Mouse (Mus musculus): ENCODE data around the gene Anxa6. TPM values are rescaled to one million over a fixed set of nuclear protein-coding genes. Genes with fewer than 3 reads are reported as not detected.
A peak's percentile ranks its signal among the peaks of the same experiment; 100 is the strongest.
"Not testable (repeated sequence)": the region's sequence is repeated elsewhere in the genome, so short reads cannot be mapped to it uniquely, and the experiment has no call there.

Anxa6 gene
- total RNA-seq, 2 experiments from 2014 or later, result 297 to 313 TPM

- DNase-seq, result no peak
Observed at GRCm38 (mm10) chr11:54961164-54961850, 71.9 kb downstream of the Anxa6 start.

GRCm38 (mm10) chr11:54960251-54960650, 73.0 kb downstream of the Anxa6 start:
- DNase-seq, result no peak

- no peak for DNase-seq
Observed at GRCm38 (mm10) chr11:54958571-54959073, 74.6 kb downstream of the Anxa6 start.

- not testable (repeated sequence) for DNase-seq
Observed at GRCm38 (mm10) chr11:54957708-54958107, 75.5 kb downstream of the Anxa6 start.

- DNase-seq, result no peak
Observed at GRCm38 (mm10) chr11:54956912-54957311, 76.3 kb downstream of the Anxa6 start.

- peak; percentile 99 for DNase-seq
Observed at GRCm38 (mm10) chr11:54955735-54956480, 77.3 kb downstream of the Anxa6 start.

- DNase-seq, result not testable (repeated sequence)
Observed at GRCm38 (mm10) chr11:54955400-54955734, 77.9 kb downstream of the Anxa6 start.

GRCm38 (mm10) chr11:54954716-54955115, 78.5 kb downstream of the Anxa6 start:
- no peak for DNase-seq

GRCm38 (mm10) chr11:54953993-54954446, 79.2 kb downstream of the Anxa6 start:
- DNase-seq, result no peak

- no peak for DNase-seq
Observed at GRCm38 (mm10) chr11:54952651-54953050, 80.6 kb downstream of the Anxa6 start.

- no peak for DNase-seq
Observed at GRCm38 (mm10) chr11:54950684-54951083, 82.6 kb downstream of the Anxa6 start.

GRCm38 (mm10) chr11:54949717-54950116, 83.5 kb downstream of the Anxa6 start:
- DNase-seq, result no peak

GRCm38 (mm10) chr11:54944702-54945101, 88.5 kb downstream of the Anxa6 start:
- DNase-seq, result no peak

- DNase-seq, result no peak
Observed at GRCm38 (mm10) chr11:54940056-54940455, 93.2 kb downstream of the Anxa6 start.

- DNase-seq, result no peak
Observed at GRCm38 (mm10) chr11:54939501-54939900, 93.7 kb downstream of the Anxa6 start.

- DNase-seq, result no peak
Observed at GRCm38 (mm10) chr11:54936771-54937140, 96.5 kb downstream of the Anxa6 start.

GRCm38 (mm10) chr11:54936035-54936770, 97.0 kb downstream of the Anxa6 start:
- no peak for DNase-seq

- DNase-seq, result no peak
Observed at GRCm38 (mm10) chr11:54934198-54934597, 99.0 kb downstream of the Anxa6 start.

- DNase-seq, result no peak
Observed at GRCm38 (mm10) chr11:54932540-54932939, 100.7 kb downstream of the Anxa6 start.

GRCm38 (mm10) chr11:54931405-54932093, 101.7 kb downstream of the Anxa6 start:
- DNase-seq, result peak; percentile 60

- DNase-seq, result peak; percentile 64
Observed at GRCm38 (mm10) chr11:54930318-54930979, 102.8 kb downstream of the Anxa6 start.

- no peak for DNase-seq
Observed at GRCm38 (mm10) chr11:54929744-54930143, 103.5 kb downstream of the Anxa6 start.

Measured in gastrocnemius, postnatal 10 days (tissue).